Mouse (Mus musculus) duodenum, adult 2 months (tissue): ENCODE measurements around the gene Gm29106. TPM values are rescaled to one million over a fixed set of nuclear protein-coding genes. Genes with fewer than 3 reads are reported as not detected.

Source experiments
- polyA plus RNA-seq: library from polyadenylated mRNA; depleted of rRNA; stranded (reverse); fragments of >200 nt; gene quantifications from 2 replicates; pipeline ENCODE4 v1.2.3, GENCODE M21; 2012; ENCODE audit warnings: low replicate concordance; rRNA removed

Gene Gm29106
- not detected in 2 replicates for polyA plus RNA-seq

DNA sequence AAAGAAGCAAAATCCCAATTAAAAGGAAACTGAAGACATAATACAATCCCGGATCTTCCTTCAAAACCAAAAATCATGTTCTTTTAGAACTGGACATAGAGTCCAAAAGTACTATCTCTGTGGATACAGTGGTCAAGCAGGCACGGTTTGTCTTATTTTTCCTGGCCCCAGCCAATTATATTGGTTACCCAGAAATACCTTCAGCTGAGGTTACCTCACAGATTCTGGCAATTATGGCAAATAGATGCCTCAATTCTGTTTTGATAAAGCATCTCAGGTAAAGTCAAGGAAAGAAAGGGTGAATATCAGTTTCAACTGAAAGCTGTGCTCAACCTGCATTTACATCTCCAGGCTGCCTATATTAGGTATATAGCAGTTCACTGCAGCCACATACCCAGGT, at the start of gene Gm29106:
Gm29106 (plus strand) TSS at position 301 of the 400 bp plus-strand sequence.

Other genes starting within 250 kb of the Gm29106 start
- not detected in 2 replicates for gene Gm28168, start 248.5 kb upstream of the Gm29106 start, polyA plus RNA-seq
- gene Gm7145, start 210.6 kb upstream of the Gm29106 start, polyA plus RNA-seq = not detected in 2 replicates
- 10.8 and 17.1 TPM in 2 replicates for gene Tsn, start 135.2 kb downstream of the Gm29106 start, polyA plus RNA-seq
- gene Nifk, start 145.3 kb downstream of the Gm29106 start, polyA plus RNA-seq = 0.72 and 1.2 TPM in 2 replicates
- gene Clasp1, start 212.5 kb downstream of the Gm29106 start, polyA plus RNA-seq = 6.6 and 9.5 TPM in 2 replicates